Mouse (Mus musculus) CD4-positive naive resting alpha-beta T cell, adult 76 days (primary cell): ENCODE data around the gene Dyx1c1. TPM values are rescaled to one million over a fixed set of nuclear protein-coding genes. Genes with fewer than 3 reads are reported as not detected.

ENCODE experiments used
- total RNA-seq: library from RNA; stranded (reverse); gene quantifications from one replicate; pipeline ENCODE4 v1.2.4, GENCODE M21; 2023

The Dyx1c1 gene
- 3.5 TPM for total RNA-seq

GRCm38 (mm10) chr9:72958521-72959450 is at the start of gene Dyx1c1, which contains the start of gene Gm44503:
Dyx1c1 (plus strand) TSS chr9:72958785.
Gm44503 (plus strand) TSS chr9:72958852.

GRCm38 (mm10) chr9:72925021-72925934 is 33.3 kb upstream of the Dyx1c1 start, which contains the start of gene Pygo1:
Pygo1 (plus strand) TSS chr9:72925645.

DNA sequence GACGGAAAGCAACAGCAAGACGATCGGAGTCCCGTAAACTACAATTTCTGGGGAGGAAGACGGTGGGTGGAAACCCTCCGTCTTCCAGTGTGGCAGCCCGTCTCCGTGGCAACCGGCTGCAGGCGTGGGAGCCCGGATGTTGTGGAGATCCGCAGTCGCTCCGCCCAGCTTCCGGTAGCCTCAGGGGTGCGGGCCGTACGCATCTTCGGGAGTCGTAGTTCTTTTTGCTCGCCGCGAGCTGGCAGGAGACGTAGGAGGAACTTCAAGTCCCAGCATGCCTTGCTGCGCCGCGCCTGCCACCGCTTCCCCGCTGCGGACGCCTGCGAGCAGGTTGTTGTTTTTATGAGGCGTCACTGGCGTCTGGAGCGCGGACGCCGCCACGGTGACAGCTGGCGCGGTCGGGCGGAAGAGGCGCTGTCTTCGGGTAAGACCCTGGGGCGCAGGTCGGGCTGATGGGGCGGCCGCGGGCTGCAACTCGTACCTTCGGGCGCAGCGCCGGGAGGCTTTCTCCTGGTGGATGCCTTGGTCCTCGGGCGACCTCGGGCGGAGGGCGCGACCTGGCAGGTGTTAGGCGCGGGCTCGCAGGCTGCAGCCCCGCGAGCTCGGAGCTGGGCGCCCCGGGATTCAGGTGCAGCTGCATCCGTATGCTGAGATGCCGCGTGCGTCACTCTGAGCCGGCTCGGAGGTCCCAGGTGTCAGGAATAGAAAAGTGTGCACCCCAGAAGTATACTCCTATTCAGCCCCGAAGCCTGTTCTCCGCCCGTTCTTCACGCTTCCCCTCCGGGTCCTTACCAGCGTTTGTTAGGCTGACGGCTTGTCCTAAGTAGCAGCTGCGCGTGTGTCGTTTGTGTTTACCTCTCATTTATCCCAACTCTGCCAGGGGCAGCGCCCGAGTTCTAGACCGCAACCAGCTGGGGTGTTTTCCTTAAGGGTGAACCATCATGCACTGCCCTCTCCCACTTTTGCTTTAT is 26.9 kb downstream of the Dyx1c1 start, which contains the start of the genes Ccpg1os and Ccpg1:
Ccpg1os (minus strand) TSS at position 133 of the 971 bp plus-strand sequence.
Ccpg1 (plus strand) TSS at position 180 of the 971 bp plus-strand sequence.

Other genes starting within 250 kb of the Dyx1c1 start
- not detected for gene Prtg, start 151.9 kb upstream of the Dyx1c1 start, total RNA-seq
- not detected for gene Pygo1, start 33.1 kb upstream of the Dyx1c1 start, total RNA-seq
- gene Gm44503, start 67 bp downstream of the Dyx1c1 start, total RNA-seq: not detected
- gene Ccpg1os, start 26.6 kb downstream of the Dyx1c1 start, total RNA-seq: 4.8 TPM
- 245 TPM for gene Ccpg1, start 26.6 kb downstream of the Dyx1c1 start, total RNA-seq
- gene Pigb, start 81.6 kb downstream of the Dyx1c1 start, total RNA-seq: 14.0 TPM
- gene Rab27a, start 86.1 kb downstream of the Dyx1c1 start, total RNA-seq: 47.3 TPM
- gene Khdc3, start 143.1 kb downstream of the Dyx1c1 start, total RNA-seq: 9.4 TPM
- gene Gm20509, start 143.7 kb downstream of the Dyx1c1 start, total RNA-seq: not detected
- 75.0 TPM for gene Rsl24d1, start 154.6 kb downstream of the Dyx1c1 start, total RNA-seq